Mouse (Mus musculus): ENCODE results near the gene Arfgef2.

GRCm38 (mm10) chr2:166885619-166886018 lies 80.2 kb downstream of the Arfgef2 start:
- TF ChIP-seq POLR2A (IDR thresholded peaks at IDR 0.05; ENCODE audit: low read depth, low read length), result no peak
- TF ChIP-seq CTCF (IDR thresholded peaks at IDR 0.05; ENCODE audit: borderline replicate concordance, insufficient read depth, low read length), result no peak

Data from embryonic fibroblast, embryonic 13.5 days (primary cell).